Mouse (Mus musculus): ENCODE measurements around the gene Chit1. TPM values are rescaled to one million over a fixed set of nuclear protein-coding genes. Genes with fewer than 3 reads are reported as not detected.

Gene Chit1
- polyA plus RNA-seq, 1 experiment: 0.08 TPM

DNA sequence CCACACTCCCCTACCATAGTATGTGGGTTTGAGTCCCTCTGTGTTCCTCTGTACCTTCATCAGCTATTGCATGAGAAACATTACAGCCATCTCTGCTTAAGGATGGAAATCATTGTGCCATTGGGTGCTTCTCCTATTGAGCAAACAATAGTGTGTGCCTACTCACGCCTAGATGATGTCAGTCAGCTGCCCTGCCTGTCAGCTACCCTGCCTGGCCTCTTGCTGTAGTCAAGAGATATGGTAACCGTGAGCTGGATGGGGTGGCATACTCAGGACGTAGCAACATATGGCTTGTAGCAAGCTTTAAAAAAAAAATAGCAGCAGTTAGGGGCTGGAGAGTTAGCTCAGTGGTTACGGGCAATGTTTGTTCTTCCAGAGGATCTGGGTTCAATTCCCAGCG lies 593 bp upstream of the Chit1 start:
- H3K4me2 ChIP-seq (ENCODE audit: low read depth): no peak overlapping the region
- no peak overlapping the region for H3K4me3 ChIP-seq
- TF ChIP-seq TCF3 (IDR thresholded peaks at IDR 0.05; ENCODE audit: insufficient read length, low read depth) (no peak), MAX (IDR thresholded peaks at IDR 0.05; ENCODE audit: low read depth) (no peak), E2F4 (IDR thresholded peaks at IDR 0.05; ENCODE audit: insufficient read depth) (no peak), USF1 (IDR thresholded peaks at IDR 0.05; ENCODE audit: low read depth) (no peak), MYOD1 (IDR thresholded peaks at IDR 0.05; ENCODE audit: control insufficient read depth in 1 of 3, insufficient read length in 2 of 3, low read depth in 2 of 3) (no peak), POLR2A (IDR thresholded peaks at IDR 0.05; ENCODE audit: insufficient read length, low read depth) (no peak), MYOG (IDR thresholded peaks at IDR 0.05; ENCODE audit: control insufficient read depth in 1 of 3, insufficient read depth in 1 of 3, insufficient read length in 2 of 3, low read depth in 2 of 3) (no peak), REST (IDR thresholded peaks at IDR 0.05; ENCODE audit: insufficient read depth, insufficient read length) (no peak), SRF (IDR thresholded peaks at IDR 0.05; ENCODE audit: control insufficient read depth, insufficient read length, low read depth) (no peak), TCF12 (IDR thresholded peaks at IDR 0.05; ENCODE audit: insufficient read depth, poor library complexity, severe bottlenecking) (no peak), CEBPB (IDR thresholded peaks at IDR 0.05; ENCODE audit: insufficient read depth, poor library complexity, severe bottlenecking) (no peak)
- peaks cover 22% of the 10 kb centered on the region for H3K27me3 ChIP-seq (ENCODE audit: control insufficient read depth, insufficient read depth, insufficient read length)
- H3ac ChIP-seq (ENCODE audit: control insufficient read depth, insufficient read length): no peak overlapping the region
- H3K36me3 ChIP-seq (ENCODE audit: control insufficient read depth, insufficient read depth): no peaks in the 10 kb centered on the region
- H3K79me2 ChIP-seq (ENCODE audit: control insufficient read depth, insufficient read depth): no peaks in the 10 kb centered on the region

DNA sequence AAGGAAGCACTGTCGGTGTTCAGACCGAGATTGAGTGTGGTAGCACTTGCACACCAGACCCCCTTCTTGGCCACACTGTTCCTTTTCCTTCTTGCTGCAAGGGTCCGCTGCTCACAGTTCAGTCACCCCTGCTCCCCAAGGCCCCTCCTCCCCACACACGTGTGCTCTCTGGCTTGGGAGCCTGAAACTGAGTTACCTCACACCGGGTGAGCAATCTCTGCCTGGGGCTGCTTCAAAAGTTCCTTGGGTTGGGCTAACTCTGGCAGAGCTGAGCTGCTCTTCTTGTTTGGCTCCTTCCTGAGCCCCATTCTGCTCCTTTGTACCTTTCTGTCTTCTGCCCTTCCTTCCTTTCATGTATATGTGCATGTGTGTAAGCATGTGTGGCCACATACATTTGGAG lies 2.5 kb downstream of the Chit1 start:
- Histone ChIP-seq H3K79me2 (ENCODE audit: control insufficient read depth, insufficient read depth) (no peaks in the 10 kb centered on the region), H3K4me2 (ENCODE audit: low read depth) (no peak overlapping the region), H3K27me3 (ENCODE audit: control insufficient read depth, insufficient read depth, insufficient read length) (peaks cover 23% of the 10 kb centered on the region), H3K4me3 (no peak overlapping the region), H3ac (ENCODE audit: control insufficient read depth, insufficient read length) (no peak overlapping the region), H3K36me3 (ENCODE audit: control insufficient read depth, insufficient read depth) (no peaks in the 10 kb centered on the region)
- TF ChIP-seq TCF12 (IDR thresholded peaks at IDR 0.05; ENCODE audit: insufficient read depth, poor library complexity, severe bottlenecking) (no peak), REST (IDR thresholded peaks at IDR 0.05; ENCODE audit: insufficient read depth, insufficient read length) (no peak), TCF3 (IDR thresholded peaks at IDR 0.05; ENCODE audit: insufficient read length, low read depth) (no peak), MYOD1 (IDR thresholded peaks at IDR 0.05; ENCODE audit: control insufficient read depth in 1 of 3, insufficient read length in 2 of 3, low read depth in 2 of 3) (no peak), MYOG (IDR thresholded peaks at IDR 0.05; ENCODE audit: control insufficient read depth in 1 of 3, insufficient read depth in 1 of 3, insufficient read length in 2 of 3, low read depth in 2 of 3) (no peak), CEBPB (IDR thresholded peaks at IDR 0.05; ENCODE audit: insufficient read depth, poor library complexity, severe bottlenecking) (no peak), POLR2A (IDR thresholded peaks at IDR 0.05; ENCODE audit: insufficient read length, low read depth) (no peak), POLR2AphosphoS2 (IDR thresholded peaks at IDR 0.05; ENCODE audit: insufficient read length, low read depth) (no peak), SRF (IDR thresholded peaks at IDR 0.05; ENCODE audit: control insufficient read depth, insufficient read length, low read depth) (no peak), USF1 (IDR thresholded peaks at IDR 0.05; ENCODE audit: low read depth) (no peak), MAX (IDR thresholded peaks at IDR 0.05; ENCODE audit: low read depth) (no peak), E2F4 (IDR thresholded peaks at IDR 0.05; ENCODE audit: insufficient read depth) (no peak)

DNA sequence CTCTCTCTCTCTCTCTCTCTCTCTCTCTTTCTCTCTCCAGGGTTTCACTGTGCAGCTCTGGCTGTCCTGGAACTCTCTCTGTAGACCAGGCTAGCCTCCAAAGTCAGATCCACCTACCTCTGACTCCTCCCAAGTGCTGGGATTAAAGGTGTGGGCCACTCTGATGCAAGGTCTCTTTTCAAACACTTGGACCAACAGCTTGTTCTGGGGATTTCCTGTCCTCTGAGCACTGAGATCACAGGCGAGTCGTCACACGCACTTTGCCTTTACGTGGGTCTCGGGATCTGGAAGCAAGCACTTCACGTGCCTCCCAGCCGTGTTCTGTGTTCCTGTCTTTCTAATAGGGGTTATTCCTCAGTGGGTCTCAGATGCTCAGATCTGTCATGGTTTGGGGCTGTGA lies 3.0 kb downstream of the Chit1 start:
- no peaks in the 10 kb centered on the region for H3K79me2 ChIP-seq (ENCODE audit: control insufficient read depth, insufficient read depth)

DNA sequence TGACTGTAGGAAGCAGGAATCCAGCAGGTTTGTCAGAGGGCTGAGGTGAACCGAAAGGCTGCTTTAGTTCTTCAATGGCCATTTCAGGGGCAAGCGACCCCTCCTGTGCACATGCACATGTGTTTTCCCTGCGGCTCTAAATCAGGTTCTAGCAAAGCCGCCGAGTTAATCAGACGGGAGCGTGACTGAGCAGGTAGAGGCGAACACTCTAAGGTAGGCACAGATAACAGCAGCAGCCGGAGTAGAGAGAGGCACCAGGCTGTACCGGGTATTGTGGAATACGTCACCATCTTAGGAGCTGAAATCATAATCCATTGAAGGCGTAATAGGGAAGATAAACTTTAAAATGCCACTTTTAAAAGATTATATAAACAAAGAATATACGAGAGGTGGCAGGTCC lies 3.7 kb downstream of the Chit1 start:
- Histone ChIP-seq H3ac (ENCODE audit: control insufficient read depth, insufficient read length) (no peak overlapping the region), H3K4me2 (ENCODE audit: low read depth) (no peak overlapping the region), H3K79me2 (ENCODE audit: control insufficient read depth, insufficient read depth) (no peaks in the 10 kb centered on the region), H3K36me3 (ENCODE audit: control insufficient read depth, insufficient read depth) (no peaks in the 10 kb centered on the region), H3K27me3 (ENCODE audit: control insufficient read depth, insufficient read depth, insufficient read length) (peaks cover 29% of the 10 kb centered on the region), H3K4me3 (no peak overlapping the region)
- TF ChIP-seq MYOG (IDR thresholded peaks at IDR 0.05; ENCODE audit: control insufficient read depth in 1 of 3, insufficient read depth in 1 of 3, insufficient read length in 2 of 3, low read depth in 2 of 3) (no peak), E2F4 (IDR thresholded peaks at IDR 0.05; ENCODE audit: insufficient read depth) (no peak), MAX (IDR thresholded peaks at IDR 0.05; ENCODE audit: low read depth) (no peak), USF1 (IDR thresholded peaks at IDR 0.05; ENCODE audit: low read depth) (no peak), TCF3 (IDR thresholded peaks at IDR 0.05; ENCODE audit: insufficient read length, low read depth) (no peak), POLR2A (IDR thresholded peaks at IDR 0.05; ENCODE audit: insufficient read length, low read depth) (no peak), TCF12 (IDR thresholded peaks at IDR 0.05; ENCODE audit: insufficient read depth, poor library complexity, severe bottlenecking) (no peak), CEBPB (IDR thresholded peaks at IDR 0.05; ENCODE audit: insufficient read depth, poor library complexity, severe bottlenecking) (no peak), SRF (IDR thresholded peaks at IDR 0.05; ENCODE audit: control insufficient read depth, insufficient read length, low read depth) (no peak)

More for the DNA sequence above, 3.0 kb downstream of the Chit1 start:
- Histone ChIP-seq H3K36me3 (ENCODE audit: control insufficient read depth, insufficient read depth) (no peaks in the 10 kb centered on the region), H3K4me3 (no peak overlapping the region), H3K27me3 (ENCODE audit: control insufficient read depth, insufficient read depth, insufficient read length) (peaks cover 23% of the 10 kb centered on the region), H3K4me2 (ENCODE audit: low read depth) (no peak overlapping the region), H3ac (ENCODE audit: control insufficient read depth, insufficient read length) (no peak overlapping the region)
- TF ChIP-seq TCF12 (IDR thresholded peaks at IDR 0.05; ENCODE audit: insufficient read depth, poor library complexity, severe bottlenecking): no peak
- TF ChIP-seq MYOD1 (IDR thresholded peaks at IDR 0.05; ENCODE audit: control insufficient read depth in 1 of 3, insufficient read length in 2 of 3, low read depth in 2 of 3): no peak
- TF ChIP-seq POLR2A (IDR thresholded peaks at IDR 0.05; ENCODE audit: insufficient read length, low read depth): no peak
- no peak for TF ChIP-seq REST (IDR thresholded peaks at IDR 0.05; ENCODE audit: insufficient read depth, insufficient read length)
- no peak for TF ChIP-seq POLR2AphosphoS2 (IDR thresholded peaks at IDR 0.05; ENCODE audit: insufficient read length, low read depth)
- TF ChIP-seq TCF3 (IDR thresholded peaks at IDR 0.05; ENCODE audit: insufficient read length, low read depth): no peak

DNA sequence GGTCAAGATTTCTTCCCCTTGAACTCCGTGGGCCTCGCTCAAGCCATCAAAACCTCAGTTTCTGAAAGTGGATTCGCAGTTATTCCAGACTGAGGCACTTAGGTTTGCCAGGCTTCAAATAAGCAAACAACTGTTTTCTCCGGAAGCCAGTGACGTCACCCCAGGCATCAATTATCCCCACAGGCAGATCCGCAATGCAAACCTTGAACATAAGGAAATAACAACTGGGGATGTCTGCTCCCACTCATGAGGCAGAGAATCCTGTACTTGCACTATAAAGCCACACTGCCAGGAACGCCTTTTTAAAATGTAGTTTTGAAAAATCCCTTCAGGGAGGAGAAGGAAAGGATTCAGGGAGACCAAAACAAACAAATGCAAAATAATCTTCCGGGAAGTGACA lies 4.4 kb downstream of the Chit1 start:
- H3K27me3 ChIP-seq (ENCODE audit: control insufficient read depth, insufficient read depth, insufficient read length): peaks cover 29% of the 10 kb centered on the region
- H3K4me2 ChIP-seq (ENCODE audit: low read depth): no peak overlapping the region
- no peaks in the 10 kb centered on the region for H3K79me2 ChIP-seq (ENCODE audit: control insufficient read depth, insufficient read depth)
- H3K36me3 ChIP-seq (ENCODE audit: control insufficient read depth, insufficient read depth): no peaks in the 10 kb centered on the region
- H3K4me3 ChIP-seq: no peak overlapping the region
- H3ac ChIP-seq (ENCODE audit: control insufficient read depth, insufficient read length): no peak overlapping the region
- TF ChIP-seq E2F4 (IDR thresholded peaks at IDR 0.05; ENCODE audit: insufficient read depth): no peak
- no peak for TF ChIP-seq CEBPB (IDR thresholded peaks at IDR 0.05; ENCODE audit: insufficient read depth, poor library complexity, severe bottlenecking)
- no peak for TF ChIP-seq MYOD1 (IDR thresholded peaks at IDR 0.05; ENCODE audit: control insufficient read depth in 1 of 3, insufficient read length in 2 of 3, low read depth in 2 of 3)
- no peak for TF ChIP-seq REST (IDR thresholded peaks at IDR 0.05; ENCODE audit: insufficient read depth, insufficient read length)
- no peak for TF ChIP-seq MYOG (IDR thresholded peaks at IDR 0.05; ENCODE audit: control insufficient read depth in 1 of 3, insufficient read depth in 1 of 3, insufficient read length in 2 of 3, low read depth in 2 of 3)
- no peak for TF ChIP-seq TCF12 (IDR thresholded peaks at IDR 0.05; ENCODE audit: insufficient read depth, poor library complexity, severe bottlenecking)
- no peak for TF ChIP-seq MAX (IDR thresholded peaks at IDR 0.05; ENCODE audit: low read depth)
- no peak for TF ChIP-seq POLR2AphosphoS2 (IDR thresholded peaks at IDR 0.05; ENCODE audit: insufficient read length, low read depth)
- no peak for TF ChIP-seq SRF (IDR thresholded peaks at IDR 0.05; ENCODE audit: control insufficient read depth, insufficient read length, low read depth)
- no peak for TF ChIP-seq TCF3 (IDR thresholded peaks at IDR 0.05; ENCODE audit: insufficient read length, low read depth)

Data from myocyte (in vitro differentiated cells).